Mouse (Mus musculus) skeletal muscle tissue, adult 2 months (tissue): ENCODE data around the gene Sp1.
A peak's percentile ranks its signal among the peaks of the same experiment; 100 is the strongest.

Experiments used
- DNase-seq: peaks from one replicate; pipeline ENCODE4 v3.0.0-alpha.2; 2012; ENCODE audit warnings: low read depth, low spot score

Gene Sp1

GRCm38 (mm10) chr15:102399229-102400221 is 6.4 kb upstream of the Sp1 start:
- DNase-seq: peak; percentile 97

- no peak for DNase-seq
Observed at GRCm38 (mm10) chr15:102400476-102401045, 5.4 kb upstream of the Sp1 start.

- DNase-seq: no peak
Observed at GRCm38 (mm10) chr15:102401278-102401677, 4.7 kb upstream of the Sp1 start.

- DNase-seq: no peak
Observed at GRCm38 (mm10) chr15:102402210-102402609, 3.7 kb upstream of the Sp1 start.

- DNase-seq: no peak
Observed at GRCm38 (mm10) chr15:102404608-102405488, 1.1 kb upstream of the Sp1 start.

GRCm38 (mm10) chr15:102406196-102406911 is 411 bp downstream of the Sp1 start:
- DNase-seq: peak; percentile 86

GRCm38 (mm10) chr15:102406912-102407580 is 1.1 kb downstream of the Sp1 start:
- DNase-seq: no peak

- no peak for DNase-seq
Observed at GRCm38 (mm10) chr15:102407681-102408557, 2.0 kb downstream of the Sp1 start.

GRCm38 (mm10) chr15:102408558-102409130 is 2.7 kb downstream of the Sp1 start:
- no peak for DNase-seq

GRCm38 (mm10) chr15:102409286-102409685 is 3.3 kb downstream of the Sp1 start:
- no peak for DNase-seq

- DNase-seq: no peak
Observed at GRCm38 (mm10) chr15:102411077-102411476, 5.1 kb downstream of the Sp1 start.

- DNase-seq: no peak
Observed at GRCm38 (mm10) chr15:102413687-102414086, 7.7 kb downstream of the Sp1 start.

GRCm38 (mm10) chr15:102417524-102417923 is 11.6 kb downstream of the Sp1 start:
- DNase-seq: no peak

GRCm38 (mm10) chr15:102420986-102421385 is 15.0 kb downstream of the Sp1 start:
- no peak for DNase-seq

- peak; percentile 31 for DNase-seq
Observed at GRCm38 (mm10) chr15:102421437-102421836, 15.5 kb downstream of the Sp1 start.

GRCm38 (mm10) chr15:102423602-102424240 is 17.8 kb downstream of the Sp1 start:
- DNase-seq: no peak

GRCm38 (mm10) chr15:102424657-102425056 is 18.7 kb downstream of the Sp1 start:
- DNase-seq: no peak

GRCm38 (mm10) chr15:102426963-102427362 is 21.0 kb downstream of the Sp1 start:
- no peak for DNase-seq

- DNase-seq: no peak
Observed at GRCm38 (mm10) chr15:102432046-102432445, 26.1 kb downstream of the Sp1 start.
